Mouse (Mus musculus): ENCODE measurements at regions not wholly inside any gene's neighbourhood (a gene's known extent, or its start where the extent isn't known, plus 50 kb on each side); places are given as distances from the start of the nearest gene placed in this dataset.
"Not testable (repeated sequence)": the region's sequence is repeated elsewhere in the genome, so short reads cannot be mapped to it uniquely, and the experiment has no call there.

- not testable (repeated sequence) for H3K4me1 ChIP-seq (ENCODE audit: control insufficient read depth, insufficient read depth, low read length); H3K27ac ChIP-seq (replicated peaks; ENCODE audit: low read depth, low read length); H3K9ac ChIP-seq (replicated peaks; ENCODE audit: low read length); DNase-seq; H3K36me3 ChIP-seq (ENCODE audit: control insufficient read depth, insufficient read depth, low read length); H3K27me3 ChIP-seq (ENCODE audit: control insufficient read depth, insufficient read depth, low read length); H3K4me3 ChIP-seq (replicated peaks; ENCODE audit: low read depth, low read length); H3K4me2 ChIP-seq (ENCODE audit: low read length); ATAC-seq (ENCODE audit: low FRiP score, low TSS enrichment)
- 76% methylated on average over 6 of the region's 6 CpGs for WGBS
- peaks cover 28% of the 10 kb centered on the region for H3K9me3 ChIP-seq (ENCODE audit: control insufficient read depth, low read length)
Measured at GRCm38 (mm10) chr12:20884104-20884503, 106.2 kb upstream of the Asap2 start.

GRCm38 (mm10) chr12:20920653-20921397, 69.4 kb upstream of the Asap2 start:
- H3K9me3 ChIP-seq (ENCODE audit: control insufficient read depth, low read length) = peaks cover 12% of the 10 kb centered on the region
- WGBS = under 1% methylated on average over 78 of the region's 87 CpGs
- not testable (repeated sequence) for H3K27me3 ChIP-seq (ENCODE audit: control insufficient read depth, insufficient read depth, low read length); H3K36me3 ChIP-seq (ENCODE audit: control insufficient read depth, insufficient read depth, low read length); H3K4me1 ChIP-seq (ENCODE audit: control insufficient read depth, insufficient read depth, low read length)
- DNase-seq (peak; percentile 85), ATAC-seq (ENCODE audit: low FRiP score, low TSS enrichment) (peak; percentile 100)
- H3K4me3 ChIP-seq (replicated peaks; ENCODE audit: low read depth, low read length) = peak overlapping the region; percentile 73
- H3K4me2 ChIP-seq (ENCODE audit: low read length) = peak overlapping the region; percentile 45
- H3K27ac ChIP-seq (replicated peaks; ENCODE audit: low read depth, low read length) = peak overlapping the region; percentile 90
- H3K9ac ChIP-seq (replicated peaks; ENCODE audit: low read length) = peak overlapping the region; percentile 90

- not testable (repeated sequence) for H3K27me3 ChIP-seq (ENCODE audit: control insufficient read depth, insufficient read depth, low read length); ATAC-seq (ENCODE audit: low FRiP score, low TSS enrichment); H3K9me3 ChIP-seq (ENCODE audit: control insufficient read depth, low read length); H3K4me1 ChIP-seq (ENCODE audit: control insufficient read depth, insufficient read depth, low read length); H3K36me3 ChIP-seq (ENCODE audit: control insufficient read depth, insufficient read depth, low read length)
- Histone ChIP-seq H3K27ac (replicated peaks; ENCODE audit: low read depth, low read length) (peak overlapping the region; percentile 90; the same call in 1 of the 2 replicates), H3K9ac (replicated peaks; ENCODE audit: low read length) (0 out of 2 replicates have a peak overlapping the region, but pooled peaks have one; percentile 90), H3K4me2 (ENCODE audit: low read length) (peak overlapping the region; percentile 45), H3K4me3 (replicated peaks; ENCODE audit: low read depth, low read length) (peak overlapping the region; percentile 73)
- peak; percentile 14 for DNase-seq
- WGBS = 17% methylated on average over 12 of the region's 15 CpGs
Measured at GRCm38 (mm10) chr12:20921398-20922023, 68.7 kb upstream of the Asap2 start.

GRCm38 (mm10) chr12:20928966-20929365, 61.3 kb upstream of the Asap2 start:
- not testable (repeated sequence) for ATAC-seq (ENCODE audit: low FRiP score, low TSS enrichment); H3K4me1 ChIP-seq (ENCODE audit: control insufficient read depth, insufficient read depth, low read length)
- 37% methylated on average over 3 of the region's 3 CpGs for WGBS

More at GRCm38 (mm10) chr12:20928966-20929365, 61.3 kb upstream of the Asap2 start:
- not testable (repeated sequence) for H3K9ac ChIP-seq (replicated peaks; ENCODE audit: low read length); H3K27ac ChIP-seq (replicated peaks; ENCODE audit: low read depth, low read length); H3K4me2 ChIP-seq (ENCODE audit: low read length); H3K4me3 ChIP-seq (replicated peaks; ENCODE audit: low read depth, low read length); H3K36me3 ChIP-seq (ENCODE audit: control insufficient read depth, insufficient read depth, low read length); H3K27me3 ChIP-seq (ENCODE audit: control insufficient read depth, insufficient read depth, low read length); H3K9me3 ChIP-seq (ENCODE audit: control insufficient read depth, low read length)
- peak; percentile 73 for DNase-seq
